Mouse (Mus musculus): ENCODE measurements around the gene Kctd6. TPM values are rescaled to one million over a fixed set of nuclear protein-coding genes. Genes with fewer than 3 reads are reported as not detected.
A peak's percentile ranks its signal among the peaks of the same experiment; 100 is the strongest.
"Not testable (repeated sequence)": the region's sequence is repeated elsewhere in the genome, so short reads cannot be mapped to it uniquely, and the experiment has no call there.

Kctd6 gene
- 15.7 and 25.1 TPM in 2 replicates for polyA plus RNA-seq (2015; fragmentation: Nextera tagmentation; extraction: Ambion mirVana)

GRCm38 (mm10) chr14:8213803-8214224 is at the start of gene Kctd6:
Gene Kctd6 (plus strand): TSS chr14:8214140.
- Histone ChIP-seq H3K4me1 (peaks cover 44% of the 10 kb centered on the region), H3K27me3 (no peaks in the 10 kb centered on the region), H3K9me3 (no peaks in the 10 kb centered on the region), H3K4me3 (peak within 1 kb of the TSS; percentile 62), H3K4me2 (replicated peaks) (peak within 1 kb of the TSS; percentile 65), H3K9ac (replicated peaks) (peak within 1 kb of the TSS; percentile 83), H3K36me3 (no peaks in the 10 kb centered on the region), H3K27ac (replicated peaks) (peak within 1 kb of the TSS; percentile 94)
- WGBS, result 0% methylated on average over 43 of the region's 49 CpGs
- ATAC-seq (replicated peaks), result peak; percentile 94

DNA sequence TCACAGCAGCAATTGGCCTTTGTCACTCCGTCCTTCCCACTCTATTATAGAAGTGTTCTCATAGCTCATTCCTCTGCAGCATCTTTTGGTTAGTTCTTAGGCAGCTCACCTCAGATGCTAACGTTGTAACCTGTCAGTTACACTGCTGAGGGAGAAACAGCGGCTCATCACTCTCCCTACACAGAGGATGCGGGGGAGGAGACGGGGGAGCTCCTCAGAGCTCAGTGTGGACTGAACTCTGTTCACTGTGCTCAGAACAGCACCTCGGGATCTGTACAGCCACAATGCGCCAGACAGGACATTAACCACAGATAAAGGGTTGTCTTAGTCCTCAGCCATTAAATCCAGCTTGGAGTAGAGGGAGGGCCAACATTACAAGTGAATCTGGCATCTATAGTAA is 49.5 kb upstream of the Kctd6 start:
- H3K4me2 ChIP-seq (replicated peaks), result no peak overlapping the region
- no peak overlapping the region for H3K9ac ChIP-seq (replicated peaks)
- ATAC-seq (replicated peaks), result 0 out of 2 replicates have a peak, but pooled peaks have one; percentile 17
- no peak overlapping the region for H3K27ac ChIP-seq (replicated peaks)
- H3K4me1 ChIP-seq, result no peaks in the 10 kb centered on the region
- no peak overlapping the region for H3K4me3 ChIP-seq
- peaks cover 88% of the 10 kb centered on the region for H3K36me3 ChIP-seq
- H3K27me3 ChIP-seq, result no peaks in the 10 kb centered on the region
- 84% methylated on average over 7 of the region's 7 CpGs for WGBS
- no peaks in the 10 kb centered on the region for H3K9me3 ChIP-seq

GRCm38 (mm10) chr14:8172507-8173410 is 41.2 kb upstream of the Kctd6 start, which contains the start of gene Pdhb:
Gene Pdhb (minus strand): TSS chr14:8173025.
- Histone ChIP-seq H3K4me3 (peak within 1 kb of the TSS; percentile 99), H3K36me3 (peaks cover 29% of the 10 kb centered on the region), H3K9me3 (no peaks in the 10 kb centered on the region), H3K27ac (replicated peaks) (peak within 1 kb of the TSS; percentile 83), H3K4me1 (peaks cover 13% of the 10 kb centered on the region), H3K9ac (replicated peaks) (peak within 1 kb of the TSS; percentile 97), H3K27me3 (no peaks in the 10 kb centered on the region), H3K4me2 (replicated peaks) (peak within 1 kb of the TSS; percentile 65)
- WGBS, result under 1% methylated on average over 64 of the region's 64 CpGs
- ATAC-seq (replicated peaks), result peak; percentile 100

- H3K27me3 ChIP-seq; H3K9me3 ChIP-seq; ATAC-seq (replicated peaks): not testable (repeated sequence)
- Histone ChIP-seq H3K4me3 (peak overlapping the region; percentile 99), H3K9ac (replicated peaks) (peak overlapping the region; percentile 48), H3K4me1 (peaks cover 13% of the 10 kb centered on the region), H3K4me2 (replicated peaks) (peak overlapping the region; percentile 65), H3K36me3 (peaks cover 20% of the 10 kb centered on the region), H3K27ac (replicated peaks) (peak overlapping the region; percentile 66)
- WGBS, result 28% methylated on average over 7 of the region's 7 CpGs
Measured at GRCm38 (mm10) chr14:8173542-8174250, 40.2 kb upstream of the Kctd6 start.

GRCm38 (mm10) chr14:8174634-8175033 is 39.3 kb upstream of the Kctd6 start:
- H3K4me2 ChIP-seq (replicated peaks), result no peak overlapping the region
- H3K36me3 ChIP-seq, result peaks cover 10% of the 10 kb centered on the region
- no peaks in the 10 kb centered on the region for H3K9me3 ChIP-seq
- no peaks in the 10 kb centered on the region for H3K27me3 ChIP-seq
- 91% methylated on average over 5 of the region's 5 CpGs for WGBS
- no peak for ATAC-seq (replicated peaks)
- peaks cover 13% of the 10 kb centered on the region for H3K4me1 ChIP-seq
- H3K4me3 ChIP-seq, result no peak overlapping the region
- no peak overlapping the region for H3K27ac ChIP-seq (replicated peaks)
- no peak overlapping the region for H3K9ac ChIP-seq (replicated peaks)

- WGBS, result 50% methylated on average over 5 of the region's 5 CpGs
- H3K27me3 ChIP-seq, result no peaks in the 10 kb centered on the region
- H3K9ac ChIP-seq (replicated peaks), result no peak overlapping the region
- H3K4me1 ChIP-seq, result peaks cover 13% of the 10 kb centered on the region
- no peak overlapping the region for H3K4me3 ChIP-seq
- no peaks in the 10 kb centered on the region for H3K9me3 ChIP-seq
- no peak overlapping the region for H3K27ac ChIP-seq (replicated peaks)
- H3K36me3 ChIP-seq, result no peaks in the 10 kb centered on the region
- no peak for ATAC-seq (replicated peaks)
- no peak overlapping the region for H3K4me2 ChIP-seq (replicated peaks)
Measured at GRCm38 (mm10) chr14:8176251-8176650, 37.7 kb upstream of the Kctd6 start.

DNA sequence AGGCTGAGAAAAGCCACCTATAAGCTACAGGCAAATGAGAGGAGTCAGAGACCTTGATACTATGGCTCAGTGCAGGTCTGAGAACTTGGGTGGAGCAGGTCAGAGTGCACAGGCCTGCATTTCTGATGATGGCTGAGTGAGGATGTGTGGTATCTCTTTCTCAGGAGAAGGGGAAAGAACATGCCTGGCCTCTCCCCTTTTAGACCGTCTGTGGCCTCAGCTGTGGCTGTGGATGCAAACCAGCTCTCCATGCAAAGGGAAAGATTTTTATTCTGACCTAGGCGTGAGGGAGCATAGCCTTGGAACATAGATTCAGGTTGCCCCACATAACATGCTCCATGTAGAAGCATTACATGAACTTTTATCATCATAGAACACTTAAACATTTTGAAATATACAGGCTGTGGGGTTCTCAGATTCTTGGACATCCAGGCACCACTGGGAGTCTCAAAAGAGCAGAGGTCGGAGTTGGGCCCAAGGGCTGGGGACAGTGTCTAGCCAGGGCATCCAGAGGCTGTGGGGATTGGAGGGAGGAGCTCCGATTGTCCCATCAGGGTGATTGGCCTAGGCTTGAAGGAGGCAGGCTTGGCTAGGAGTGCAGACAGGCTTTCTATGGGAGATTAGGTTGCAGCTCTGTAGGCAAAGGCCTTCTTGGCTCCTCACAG is 33.4 kb upstream of the Kctd6 start:
- no peaks in the 10 kb centered on the region for H3K4me1 ChIP-seq
- no peak for ATAC-seq (replicated peaks)
- no peak overlapping the region for H3K27ac ChIP-seq (replicated peaks)
- H3K9me3 ChIP-seq, result no peaks in the 10 kb centered on the region
- H3K27me3 ChIP-seq, result no peaks in the 10 kb centered on the region
- H3K36me3 ChIP-seq, result no peaks in the 10 kb centered on the region
- WGBS, result 77% methylated on average over 4 of the region's 4 CpGs
- no peak overlapping the region for H3K4me3 ChIP-seq
- no peak overlapping the region for H3K4me2 ChIP-seq (replicated peaks)
- H3K9ac ChIP-seq (replicated peaks), result no peak overlapping the region

DNA sequence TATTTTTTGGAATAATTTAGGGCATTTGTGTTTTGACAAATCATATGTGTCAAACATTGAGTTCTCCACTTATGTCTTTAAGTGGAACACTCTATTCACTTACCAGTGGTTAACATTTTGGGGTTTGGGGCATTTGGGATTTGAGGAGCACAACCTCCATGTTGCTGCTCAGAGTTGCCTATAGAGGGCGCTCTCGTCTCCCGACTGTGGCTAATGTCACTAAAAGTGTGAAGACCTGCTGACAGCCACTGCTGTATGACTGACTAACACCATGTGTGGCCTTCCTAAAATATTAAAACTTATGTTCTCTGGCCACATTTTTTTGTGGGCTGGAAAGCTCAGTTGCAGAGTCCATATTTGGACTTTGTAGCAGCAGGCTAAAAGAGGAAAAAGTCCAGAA is 30.6 kb upstream of the Kctd6 start:
- no peak overlapping the region for H3K27ac ChIP-seq (replicated peaks)
- H3K9ac ChIP-seq (replicated peaks), result no peak overlapping the region
- H3K27me3 ChIP-seq, result no peaks in the 10 kb centered on the region
- H3K4me2 ChIP-seq (replicated peaks), result no peak overlapping the region
- H3K9me3 ChIP-seq, result no peaks in the 10 kb centered on the region
- WGBS, result 59% methylated on average over 3 of the region's 3 CpGs
- no peak overlapping the region for H3K4me3 ChIP-seq
- ATAC-seq (replicated peaks), result no peak
- peaks cover 5% of the 10 kb centered on the region; the same call in 1 of the 2 replicates for H3K4me1 ChIP-seq
- H3K36me3 ChIP-seq, result no peaks in the 10 kb centered on the region

DNA sequence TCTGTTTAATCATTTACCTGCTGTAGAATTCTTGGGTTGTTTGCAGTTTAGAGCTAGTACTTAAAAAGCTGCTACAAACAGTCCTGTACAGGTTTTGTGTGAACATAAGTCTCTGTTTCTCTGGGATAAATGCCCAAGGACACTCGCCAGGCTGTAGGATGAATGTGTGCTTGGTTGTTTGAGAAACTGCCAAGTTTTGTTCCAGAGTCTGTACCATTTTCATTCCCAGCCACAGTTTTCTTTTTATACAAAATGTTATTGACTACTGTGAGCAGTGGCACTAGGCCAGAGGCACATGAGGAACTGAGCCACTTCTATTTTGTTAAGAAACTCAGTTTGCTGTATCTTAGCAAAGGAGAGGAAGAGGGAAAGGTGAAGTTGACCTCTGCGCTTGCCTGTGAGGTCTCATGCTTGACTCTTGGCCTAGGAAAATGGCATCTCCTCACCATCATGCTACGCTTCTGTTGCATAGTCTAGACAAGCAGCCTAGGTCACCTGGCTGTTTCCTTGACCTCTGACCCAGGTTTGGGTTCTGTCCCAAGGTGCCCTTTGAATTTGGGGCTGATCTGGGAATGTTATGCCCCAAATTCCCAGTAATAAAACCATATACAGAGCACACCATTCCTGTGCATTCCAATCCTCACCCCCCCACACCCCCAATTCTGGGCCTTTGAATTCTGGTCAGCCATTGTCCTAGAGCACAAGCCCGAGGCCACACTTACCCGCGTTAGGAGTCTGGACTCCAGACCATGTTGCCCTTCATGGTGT is 27.5 kb upstream of the Kctd6 start:
- 77% methylated on average over 6 of the region's 6 CpGs for WGBS

GRCm38 (mm10) chr14:8190556-8190955 is 23.4 kb upstream of the Kctd6 start:
- Histone ChIP-seq H3K27me3 (no peaks in the 10 kb centered on the region), H3K9ac (replicated peaks) (no peak overlapping the region), H3K4me1 (peaks cover 5% of the 10 kb centered on the region; the same call in 1 of the 2 replicates), H3K4me3 (no peak overlapping the region), H3K4me2 (replicated peaks) (no peak overlapping the region), H3K36me3 (no peaks in the 10 kb centered on the region), H3K27ac (replicated peaks) (no peak overlapping the region), H3K9me3 (no peaks in the 10 kb centered on the region)
- ATAC-seq (replicated peaks), result no peak
- WGBS, result 88% methylated on average over 3 of the region's 3 CpGs

More for the DNA sequence above, 27.5 kb upstream of the Kctd6 start:
- Histone ChIP-seq H3K9ac (replicated peaks) (no peak overlapping the region), H3K9me3 (no peaks in the 10 kb centered on the region), H3K4me1 (peaks cover 5% of the 10 kb centered on the region; the same call in 1 of the 2 replicates), H3K36me3 (no peaks in the 10 kb centered on the region), H3K27me3 (no peaks in the 10 kb centered on the region), H3K27ac (replicated peaks) (no peak overlapping the region), H3K4me3 (no peak overlapping the region), H3K4me2 (replicated peaks) (no peak overlapping the region)
- no peak for ATAC-seq (replicated peaks)

- H3K9me3 ChIP-seq, result no peaks in the 10 kb centered on the region
- H3K27ac ChIP-seq (replicated peaks), result no peak overlapping the region
- H3K4me3 ChIP-seq, result no peak overlapping the region
- H3K9ac ChIP-seq (replicated peaks), result no peak overlapping the region
- H3K36me3 ChIP-seq, result no peaks in the 10 kb centered on the region
- H3K27me3 ChIP-seq, result no peaks in the 10 kb centered on the region
- no peak for ATAC-seq (replicated peaks)
- WGBS, result 84% methylated on average over 12 of the region's 12 CpGs
- peaks cover 4% of the 10 kb centered on the region; the same call in 1 of the 2 replicates for H3K4me1 ChIP-seq
- no peak overlapping the region for H3K4me2 ChIP-seq (replicated peaks)
Measured at GRCm38 (mm10) chr14:8191331-8191965, 22.5 kb upstream of the Kctd6 start.

Data from forebrain, embryonic 15.5 days (tissue).